Mouse (Mus musculus): ENCODE results near the gene Gm1043.

The Gm1043 gene

DNA sequence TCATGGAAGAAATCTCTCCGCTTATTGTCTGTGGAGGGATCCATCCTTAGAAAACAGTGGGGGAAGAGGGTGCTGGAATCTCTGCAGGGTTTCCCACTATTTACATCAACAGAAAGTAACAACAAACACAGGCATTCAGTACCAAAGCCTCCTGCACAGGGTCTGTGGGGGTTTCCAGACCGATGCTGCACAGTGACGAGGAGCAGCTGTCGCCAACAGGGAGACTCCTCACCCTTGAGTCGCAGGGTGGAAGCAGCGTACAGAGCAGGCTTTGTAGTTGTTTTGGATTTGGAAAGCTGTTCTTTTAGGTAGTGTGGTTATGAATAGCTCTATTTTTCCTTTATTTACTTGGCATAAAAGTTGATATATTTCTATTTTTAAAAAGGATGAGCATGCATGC lies 16.9 kb downstream of the Gm1043 start:
- in situ Hi-C loops (cut with MboI; ENCODE audit: low pct_unique_long_range_greater_than_20kb in 1 of 2, low sequenced_read_pairs in 2 of 2, unreplicated experiment in 1 of 2), result loop anchor here in 1 of 2 experiments (25.0 kb wide), 1 partner anchor 140 kb away; no protein-coding TSS in a partner anchor

DNA sequence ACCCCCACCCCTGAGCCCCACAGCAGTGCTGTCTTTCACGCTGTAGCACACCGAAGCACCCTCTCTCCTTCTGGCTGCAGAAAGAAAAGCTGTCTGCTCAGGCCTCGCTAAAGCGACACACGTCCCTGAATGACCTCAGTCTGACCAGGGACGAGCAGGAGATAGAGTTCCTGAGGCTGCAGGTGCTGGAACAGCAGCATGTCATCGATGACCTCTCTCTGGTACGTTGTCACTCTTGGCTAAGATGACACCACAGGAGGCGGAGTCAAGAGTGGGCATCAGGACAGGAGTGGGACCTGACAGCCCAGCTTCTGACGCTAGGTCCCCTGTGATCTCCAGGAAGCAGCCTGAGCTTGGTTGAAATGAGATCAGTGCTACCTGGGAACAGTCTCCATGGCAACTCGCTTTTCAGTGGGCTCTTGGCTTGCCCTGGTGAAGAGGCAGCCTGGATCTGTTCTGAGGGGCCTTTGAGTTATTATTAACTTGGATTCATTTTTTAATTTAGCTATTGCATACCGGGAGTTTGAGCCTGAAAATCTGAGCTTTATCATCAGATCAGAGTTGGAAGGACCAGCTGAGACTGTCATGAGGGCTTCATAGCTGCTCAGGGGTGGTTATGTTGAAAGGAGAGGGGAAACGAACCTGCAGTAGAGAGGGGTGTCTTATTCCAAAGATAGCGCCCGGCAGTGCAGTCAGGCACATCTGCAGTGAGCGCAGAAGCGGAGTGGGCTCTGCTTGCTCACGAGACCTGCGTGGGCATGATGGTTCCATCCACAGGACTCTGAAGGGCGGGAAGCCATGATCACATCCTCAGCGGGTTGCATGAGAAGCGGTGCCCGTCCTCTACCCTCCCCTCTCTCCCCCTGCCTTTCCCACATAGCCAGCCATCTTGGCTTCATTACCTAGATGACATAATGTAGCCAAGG lies 20.6 kb downstream of the Gm1043 start:
- in situ Hi-C loops (cut with MboI; ENCODE audit: low pct_unique_long_range_greater_than_20kb in 1 of 2, low sequenced_read_pairs in 2 of 2, unreplicated experiment in 1 of 2), result loop anchor here in 1 of 2 experiments (25.0 kb wide), 1 partner anchor 143 kb away; no protein-coding TSS in a partner anchor

DNA sequence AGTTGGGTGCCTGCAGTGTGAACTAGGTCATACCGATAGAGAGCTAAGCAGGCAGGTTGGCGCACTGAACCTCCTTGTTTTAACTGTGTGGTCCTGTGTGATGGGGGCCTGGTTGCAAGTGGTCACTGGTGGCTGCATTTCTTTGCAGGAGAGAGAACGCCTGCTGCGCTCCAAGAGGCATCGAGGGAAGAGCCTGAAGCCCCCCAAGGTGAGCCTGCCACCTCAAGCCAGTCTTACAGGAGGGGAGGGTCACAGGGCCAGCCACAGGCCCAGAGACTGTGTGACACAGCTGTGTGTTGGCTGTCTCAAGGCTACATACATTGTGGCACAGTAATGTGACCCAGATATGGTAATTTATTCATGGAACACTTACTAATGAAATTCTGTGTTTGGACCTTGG lies 21.9 kb downstream of the Gm1043 start:
- in situ Hi-C loops (cut with MboI; ENCODE audit: low pct_unique_long_range_greater_than_20kb in 1 of 2, low sequenced_read_pairs in 2 of 2, unreplicated experiment in 1 of 2), result loop anchor here in 1 of 2 experiments (25.0 kb wide), 1 partner anchor 145 kb away; no protein-coding TSS in a partner anchor

DNA sequence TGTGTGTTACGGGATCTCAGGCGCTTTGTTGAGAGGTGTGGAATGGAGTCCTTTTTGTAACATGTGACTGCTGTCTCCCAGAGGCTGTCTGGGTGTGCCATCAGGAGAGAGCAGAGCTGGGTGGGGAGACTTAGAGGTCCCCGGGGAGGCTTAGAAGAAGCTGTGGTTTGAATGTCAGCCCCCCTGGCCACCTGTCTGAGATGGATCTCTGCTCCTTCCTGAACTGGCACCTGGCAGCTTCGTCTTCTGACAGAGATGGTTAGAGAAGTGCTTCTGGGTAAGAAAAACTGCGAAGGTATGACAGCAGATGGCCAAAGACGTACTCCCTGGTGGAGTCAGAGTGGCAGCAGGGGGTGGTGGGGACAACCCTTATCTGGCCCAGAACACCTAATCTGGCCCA lies 22.4 kb downstream of the Gm1043 start:
- in situ Hi-C loops (cut with MboI; ENCODE audit: low pct_unique_long_range_greater_than_20kb in 1 of 2, low sequenced_read_pairs in 2 of 2, unreplicated experiment in 1 of 2), result loop anchor here in 1 of 2 experiments (25.0 kb wide), 1 partner anchor 145 kb away; no protein-coding TSS in a partner anchor

DNA sequence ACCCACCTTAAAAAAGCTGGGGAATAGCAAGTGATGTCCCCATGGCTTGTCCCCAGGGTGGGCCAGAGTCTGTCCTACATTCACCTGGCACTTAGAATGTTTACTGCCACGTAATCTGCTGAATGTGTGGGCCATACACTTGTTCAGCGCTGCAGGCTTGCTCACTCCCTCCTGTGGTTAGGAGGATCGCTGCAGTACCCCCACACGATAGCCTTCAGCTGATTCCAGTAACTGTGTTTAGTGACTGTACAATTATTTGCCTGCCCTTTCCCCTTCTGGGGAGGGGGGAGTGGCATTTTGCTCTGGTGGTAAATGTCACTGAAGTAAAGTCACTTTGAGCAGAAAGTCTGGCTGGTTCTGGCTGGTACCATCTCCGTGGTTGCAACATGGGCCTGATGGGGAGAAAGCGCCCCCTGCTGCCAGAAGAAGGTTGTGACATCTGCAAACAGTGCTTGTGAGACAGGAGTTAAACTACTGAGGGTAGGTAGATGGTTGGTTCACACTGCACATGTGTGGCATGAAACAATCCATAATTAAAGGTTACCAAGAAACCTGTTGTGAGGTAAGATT lies 24.2 kb downstream of the Gm1043 start:
- in situ Hi-C loops (cut with MboI; ENCODE audit: low pct_unique_long_range_greater_than_20kb in 1 of 2, low sequenced_read_pairs in 2 of 2, unreplicated experiment in 1 of 2), result loop anchor here in 1 of 2 experiments (25.0 kb wide), 1 partner anchor 147 kb away; no protein-coding TSS in a partner anchor

DNA sequence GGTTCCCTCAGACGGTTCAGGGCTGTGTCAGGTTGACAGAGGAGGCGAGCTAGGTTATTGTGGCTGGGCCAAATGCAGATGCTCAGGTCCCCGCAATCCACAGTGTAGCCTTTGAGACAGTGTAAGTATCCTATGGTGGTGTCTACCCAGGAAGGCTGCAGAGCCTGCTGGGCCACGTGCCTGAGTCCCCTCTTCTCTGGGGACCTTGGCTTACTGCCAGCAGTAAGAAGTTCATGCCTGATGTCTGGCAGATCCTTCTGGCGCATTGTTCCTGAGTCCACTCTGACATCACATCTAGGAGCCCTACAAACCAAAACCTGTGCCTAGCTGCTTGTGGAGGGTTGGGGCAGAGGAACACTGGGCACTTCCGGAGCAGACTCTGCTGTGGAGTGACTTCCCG lies 27.2 kb downstream of the Gm1043 start:
- in situ Hi-C loops (cut with MboI; ENCODE audit: low pct_unique_long_range_greater_than_20kb in 1 of 2, low sequenced_read_pairs in 2 of 2, unreplicated experiment in 1 of 2), result loop anchor here (10.0 to 25.0 kb wide), 2 partner anchors 148 to 150 kb away; no protein-coding TSS in a partner anchor

DNA sequence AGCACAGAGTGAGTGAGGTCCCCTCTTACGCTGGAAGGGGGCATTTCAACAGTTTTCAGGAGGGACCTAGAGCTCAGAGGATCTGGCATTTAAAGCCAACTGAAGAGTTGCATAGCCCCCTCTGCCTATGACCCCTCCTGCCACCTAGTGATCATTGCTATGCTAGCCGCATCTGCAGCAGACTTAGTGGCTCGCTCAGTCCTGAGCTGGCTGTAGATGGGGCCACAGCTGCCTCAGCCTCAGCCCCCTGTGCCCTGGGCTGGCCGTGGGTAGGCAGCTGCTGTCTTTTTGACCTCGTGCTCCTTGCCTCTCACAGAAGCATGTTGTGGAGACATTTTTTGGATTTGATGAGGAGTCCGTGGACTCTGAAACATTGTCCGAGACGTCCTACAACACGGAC lies 32.0 kb downstream of the Gm1043 start:
- in situ Hi-C loops (cut with MboI; ENCODE audit: low pct_unique_long_range_greater_than_20kb in 1 of 2, low sequenced_read_pairs in 2 of 2, unreplicated experiment in 1 of 2), result loop anchor here (10.0 to 25.0 kb wide), 2 partner anchors 152 to 155 kb away; no protein-coding TSS in a partner anchor

DNA sequence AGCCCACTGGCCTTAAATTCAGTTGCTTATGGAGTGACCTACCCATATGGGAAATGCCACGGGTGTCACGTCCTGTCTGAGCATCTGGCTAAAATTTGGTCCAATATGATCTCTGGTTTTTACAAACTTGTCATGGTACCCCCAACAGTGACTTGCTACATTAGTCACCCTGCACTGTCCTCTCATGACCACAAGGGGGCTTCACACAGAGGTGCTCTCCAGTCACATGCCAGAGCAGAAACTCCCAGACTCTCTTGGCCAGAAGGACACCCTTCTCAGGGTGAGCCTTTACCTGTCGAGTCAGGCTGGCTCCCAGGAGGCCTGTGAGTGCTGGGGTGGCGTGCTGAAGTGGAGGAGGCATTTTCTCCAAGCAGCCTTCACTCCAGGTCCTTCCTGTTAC lies 33.1 kb downstream of the Gm1043 start:
- in situ Hi-C loops (cut with MboI; ENCODE audit: low pct_unique_long_range_greater_than_20kb in 1 of 2, low sequenced_read_pairs in 2 of 2, unreplicated experiment in 1 of 2), result loop anchor here (10.0 to 25.0 kb wide), 2 partner anchors 153 to 156 kb away; no protein-coding TSS in a partner anchor

DNA sequence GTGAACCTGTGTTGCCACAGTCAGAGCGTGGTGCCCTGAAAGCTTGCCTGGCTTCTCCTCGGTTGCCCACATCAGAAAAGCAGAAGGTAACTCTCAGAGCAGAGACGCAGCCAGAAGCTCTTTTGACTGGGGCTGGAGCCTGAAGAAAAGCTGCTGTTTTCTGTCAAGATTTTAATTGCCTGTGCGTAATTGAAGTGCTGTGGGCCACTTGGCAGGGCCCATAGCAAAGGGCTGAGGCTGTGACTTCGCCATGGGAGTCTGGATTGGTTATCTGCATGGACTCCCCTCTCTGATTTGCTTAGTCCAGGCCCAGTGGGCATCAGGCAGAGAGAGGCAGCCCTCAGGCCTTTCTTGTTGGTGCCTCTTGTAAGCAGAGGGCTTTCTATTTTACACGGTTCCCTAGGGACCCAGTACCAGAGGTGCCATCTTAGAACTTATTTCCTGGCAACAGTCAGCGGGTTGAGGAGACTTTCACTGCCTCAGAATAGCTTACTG lies 36.1 kb downstream of the Gm1043 start:
- in situ Hi-C loops (cut with MboI; ENCODE audit: low pct_unique_long_range_greater_than_20kb in 1 of 2, low sequenced_read_pairs in 2 of 2, unreplicated experiment in 1 of 2), result loop anchor here in 1 of 2 experiments (25.0 kb wide), 1 partner anchor 159 kb away; no protein-coding TSS in a partner anchor

DNA sequence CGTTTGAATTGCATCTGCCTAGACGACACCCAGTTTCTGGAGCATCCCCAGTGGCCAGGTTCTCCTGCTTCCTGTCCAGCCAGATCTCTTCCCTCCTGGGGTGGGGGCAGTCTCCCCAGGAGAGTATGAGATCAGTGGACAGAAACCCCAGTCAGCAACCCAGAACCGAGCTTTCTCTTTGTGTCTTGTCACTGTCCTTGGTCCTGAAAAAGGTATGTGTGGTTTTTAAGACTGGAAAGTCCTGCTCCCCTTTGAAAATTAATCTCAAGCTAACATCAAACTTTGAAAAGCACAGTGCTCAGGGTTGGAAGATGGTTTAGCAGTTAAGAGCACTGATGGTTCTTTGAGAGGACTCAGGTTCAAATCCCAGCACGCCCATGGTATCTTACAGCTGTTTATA lies 46.7 kb downstream of the Gm1043 start:
- in situ Hi-C loops (cut with MboI; ENCODE audit: low pct_unique_long_range_greater_than_20kb in 1 of 2, low sequenced_read_pairs in 2 of 2, unreplicated experiment in 1 of 2), result no loop called here

DNA sequence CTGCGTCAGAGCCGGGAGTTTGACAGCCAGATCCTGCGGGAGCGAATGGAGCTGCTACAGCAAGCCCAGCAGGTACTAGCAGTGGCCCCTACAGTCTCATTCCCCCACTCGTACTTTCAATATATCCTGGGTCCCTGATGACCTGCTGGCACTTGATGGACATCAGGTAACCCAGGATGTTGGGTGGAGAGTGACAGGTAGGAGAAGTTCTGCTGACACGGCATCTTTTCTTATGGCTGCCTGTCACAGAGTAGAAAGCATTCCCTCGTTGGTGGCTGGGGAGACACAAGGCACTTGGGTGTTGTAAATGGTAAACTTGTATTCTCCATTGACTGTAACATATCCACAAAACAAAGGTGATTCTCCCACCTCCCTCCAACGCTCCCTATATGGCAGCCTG lies 56.6 kb downstream of the Gm1043 start:
- in situ Hi-C loops (cut with MboI; ENCODE audit: low pct_unique_long_range_greater_than_20kb in 1 of 2, low sequenced_read_pairs in 2 of 2, unreplicated experiment in 1 of 2), result no loop called here

DNA sequence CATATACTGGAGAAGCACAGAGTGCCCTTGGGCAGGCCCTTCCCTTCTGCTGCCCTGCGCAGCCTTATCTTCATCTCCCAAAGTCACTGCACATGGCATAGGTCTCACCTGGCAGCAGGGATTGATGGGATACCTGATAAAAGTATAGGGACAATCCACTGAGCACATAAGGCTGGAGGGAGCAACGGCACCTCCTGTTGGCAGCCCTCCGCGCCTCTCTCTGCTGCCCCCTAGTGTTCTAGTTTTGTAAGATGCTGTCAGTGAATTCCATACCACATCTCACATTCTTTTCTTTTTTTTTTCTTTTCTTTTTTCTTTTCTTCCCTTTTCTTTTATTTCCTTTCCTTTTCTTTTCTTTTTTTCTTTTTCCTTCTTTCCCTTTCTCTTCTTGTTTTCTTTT lies 62.4 kb downstream of the Gm1043 start:
- in situ Hi-C loops (cut with MboI; ENCODE audit: low pct_unique_long_range_greater_than_20kb in 1 of 2, low sequenced_read_pairs in 2 of 2, unreplicated experiment in 1 of 2), result no loop called here

DNA sequence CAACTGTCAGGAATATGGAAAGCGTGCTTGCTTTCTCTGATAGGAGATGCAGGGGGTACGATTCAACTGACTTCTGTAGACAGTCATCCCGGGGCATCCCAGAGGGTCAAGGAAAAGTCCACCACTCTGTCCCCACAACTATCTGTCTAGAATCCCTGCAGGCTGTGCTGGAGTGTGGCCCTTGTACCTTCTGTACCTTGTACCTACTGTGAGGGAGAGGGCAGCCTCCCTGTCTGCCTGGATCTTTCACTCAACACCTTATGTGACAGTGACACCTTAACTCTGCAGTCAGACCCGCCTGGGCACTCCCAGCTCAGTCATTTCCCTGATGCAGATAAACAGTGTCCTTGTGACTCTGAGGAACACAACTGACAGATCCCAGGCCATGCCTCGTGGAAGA lies 65.5 kb downstream of the Gm1043 start:
- in situ Hi-C loops (cut with MboI; ENCODE audit: low pct_unique_long_range_greater_than_20kb in 1 of 2, low sequenced_read_pairs in 2 of 2, unreplicated experiment in 1 of 2), result no loop called here

DNA sequence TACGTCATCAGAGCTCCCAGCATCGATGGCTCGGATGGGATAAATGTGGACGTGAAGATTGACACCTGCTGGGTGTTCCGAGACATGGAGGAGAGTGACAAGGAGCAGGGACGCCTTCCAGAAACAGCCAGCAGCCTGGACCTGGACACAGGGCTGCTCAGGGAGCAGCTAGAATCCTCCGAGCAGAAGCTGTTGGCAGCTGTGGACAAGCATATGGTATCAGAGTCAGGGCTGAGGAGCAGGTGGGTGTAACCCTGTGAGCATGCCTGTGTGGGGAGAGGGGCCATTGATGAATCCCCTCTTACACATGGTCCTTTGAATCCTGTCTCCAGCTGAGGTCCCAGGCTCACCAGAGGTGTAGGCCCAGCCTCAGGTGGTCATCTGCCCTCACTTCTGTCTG lies 69.3 kb downstream of the Gm1043 start:
- in situ Hi-C loops (cut with MboI; ENCODE audit: low pct_unique_long_range_greater_than_20kb in 1 of 2, low sequenced_read_pairs in 2 of 2, unreplicated experiment in 1 of 2), result no loop called here

DNA sequence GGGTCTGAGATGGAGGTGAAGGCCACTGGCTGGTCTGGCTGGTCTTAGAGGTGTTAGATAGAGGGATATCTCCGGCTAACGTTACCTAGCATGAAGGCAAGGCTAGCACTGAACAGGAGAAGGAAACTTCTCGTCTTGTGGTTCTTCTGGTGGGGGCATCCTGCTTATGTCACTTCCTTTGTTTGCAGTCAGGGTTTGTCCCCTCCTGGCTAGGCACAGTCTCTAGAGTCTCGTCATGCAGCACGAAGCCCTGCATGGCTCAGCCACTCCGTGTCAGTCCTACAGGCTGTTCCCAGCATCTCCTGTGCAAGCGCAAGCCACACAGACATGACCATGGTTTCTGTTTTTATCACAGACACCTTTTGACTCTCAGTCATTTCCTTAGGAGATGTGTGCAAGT lies 73.2 kb downstream of the Gm1043 start:
- in situ Hi-C loops (cut with MboI; ENCODE audit: low pct_unique_long_range_greater_than_20kb in 1 of 2, low sequenced_read_pairs in 2 of 2, unreplicated experiment in 1 of 2), result no loop called here

DNA sequence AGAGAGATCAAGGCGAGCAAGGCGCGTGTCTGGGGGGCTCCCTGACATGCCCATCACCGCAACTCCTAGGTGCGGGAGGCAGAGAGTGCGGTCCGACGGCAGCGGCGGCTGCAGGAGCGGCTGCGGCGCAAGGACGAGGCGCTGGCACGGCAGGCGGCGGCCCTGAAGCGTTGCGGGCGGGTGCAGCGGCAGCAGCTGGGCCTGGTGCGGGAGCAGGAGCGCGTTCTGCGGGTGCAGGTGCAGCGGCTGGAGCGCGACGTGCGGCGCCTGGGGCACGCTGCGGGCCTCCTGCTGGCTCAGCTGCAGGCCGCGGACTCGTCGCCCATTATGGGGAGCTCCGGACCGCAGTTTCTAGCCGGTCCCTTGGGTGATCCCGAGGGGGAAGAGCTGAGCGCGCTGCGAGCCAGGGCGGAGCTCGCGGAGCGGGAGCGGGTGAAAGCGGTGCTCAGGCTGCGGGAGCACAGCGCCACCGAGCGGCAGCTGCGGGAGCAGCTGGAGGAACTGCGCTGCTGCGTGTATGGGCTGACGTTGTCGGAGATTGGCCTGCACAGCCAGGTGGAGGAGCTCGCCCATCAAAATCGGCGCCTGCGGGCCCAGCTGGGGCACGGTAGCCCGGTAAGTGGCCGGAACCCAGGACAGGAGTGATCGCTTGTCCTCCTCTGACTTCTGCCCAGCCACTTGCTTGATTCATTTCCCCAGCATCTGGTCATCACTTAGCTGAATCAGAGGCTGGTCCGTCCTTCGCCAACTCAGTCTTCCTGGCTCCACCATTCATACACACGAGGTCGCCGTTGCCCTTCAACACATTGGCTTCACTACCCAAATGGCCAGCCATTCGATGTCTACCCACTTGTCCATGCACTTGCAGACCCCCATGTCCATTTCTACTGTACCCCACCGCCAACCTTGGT lies 78.0 kb downstream of the Gm1043 start:
- in situ Hi-C loops (cut with MboI; ENCODE audit: low pct_unique_long_range_greater_than_20kb in 1 of 2, low sequenced_read_pairs in 2 of 2, unreplicated experiment in 1 of 2), result no loop called here

DNA sequence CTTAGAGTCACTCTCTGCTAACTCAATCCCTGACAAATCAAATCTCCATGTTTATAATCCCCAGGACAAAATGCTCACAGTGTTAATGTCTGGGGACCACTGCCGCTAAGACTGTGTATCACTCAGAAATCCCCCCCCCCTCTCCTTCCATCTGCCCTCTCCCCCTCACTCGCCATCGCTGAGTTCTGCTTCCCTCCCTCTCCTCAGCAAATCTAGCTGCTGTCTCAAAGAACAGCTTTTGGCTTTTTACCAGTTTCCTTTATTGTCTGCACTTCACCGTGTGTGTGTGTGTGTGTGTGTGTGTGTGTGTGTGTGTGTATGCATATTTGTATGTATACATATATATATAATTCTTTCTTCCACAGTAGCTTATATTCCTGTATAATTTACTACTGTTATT lies 91.3 kb downstream of the Gm1043 start:
- in situ Hi-C loops (cut with MboI; ENCODE audit: low pct_unique_long_range_greater_than_20kb in 1 of 2, low sequenced_read_pairs in 2 of 2, unreplicated experiment in 1 of 2), result no loop called here

DNA sequence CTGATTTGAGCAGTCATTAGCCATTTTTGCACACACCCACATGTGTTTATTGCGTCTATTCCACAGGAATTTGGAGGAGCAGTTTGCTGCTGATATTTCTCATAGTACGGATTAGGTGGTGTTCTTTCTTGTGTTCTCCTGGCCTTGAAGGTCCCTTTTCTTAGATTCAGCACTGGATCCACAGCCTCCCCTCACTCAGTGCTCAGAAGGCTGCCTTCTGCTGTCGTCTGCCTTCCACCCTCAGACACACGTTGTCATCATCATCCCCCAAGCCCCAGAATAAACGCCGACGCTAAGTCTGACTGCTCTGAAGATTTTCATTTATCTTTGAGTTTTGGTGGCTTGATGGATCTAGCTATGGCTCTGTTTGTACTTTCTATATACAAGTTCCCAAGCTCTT lies 91.9 kb downstream of the Gm1043 start:
- in situ Hi-C loops (cut with MboI; ENCODE audit: low pct_unique_long_range_greater_than_20kb in 1 of 2, low sequenced_read_pairs in 2 of 2, unreplicated experiment in 1 of 2), result no loop called here

Data from mouse embryonic stem cell (cell line).